In genomic region chr1:170907456-170908191, GRCm38 (mm10) we compare ENCODE assay signal across 8 mouse cellular contexts. TPM values are rescaled to one million over a fixed set of nuclear protein-coding genes. Genes with fewer than 3 reads are reported as not detected.
DNase-seq lines count a peak whose midpoint lies in the region; ATAC-seq and TF ChIP-seq lines count a peak whose summit lies in the region.

No protein-coding gene starts in this region.

- no peaks in the 10 kb centered on the region for H3K36me3 ChIP-seq in forebrain, embryonic 12.5 days (replicated peaks)
- no peaks in the 10 kb centered on the region for H3K36me3 ChIP-seq in intestine, embryonic 15.5 days
- no peaks in the 10 kb centered on the region for H3K36me3 ChIP-seq in liver, embryonic 14.5 days (replicated peaks; ENCODE audit: control insufficient read depth, insufficient read depth, low read depth)

- H3K4me2 ChIP-seq in forebrain, embryonic 12.5 days = peak overlapping the region; percentile 90
- peak overlapping the region; percentile 94 for H3K4me2 ChIP-seq in intestine, embryonic 15.5 days (replicated peaks)
- peak overlapping the region; percentile 50 for H3K4me2 ChIP-seq in liver, embryonic 14.5 days (ENCODE audit: low read depth)

- H3K27ac ChIP-seq in brown adipose tissue, adult 24 weeks (replicated peaks; ENCODE audit: low read depth, low read length) = no peak overlapping the region
- H3K27ac ChIP-seq in forebrain, embryonic 12.5 days = no peak overlapping the region
- H3K27ac ChIP-seq in intestine, embryonic 15.5 days = no peak overlapping the region
- no peak overlapping the region for H3K27ac ChIP-seq in liver, embryonic 14.5 days

- H3K4me1 ChIP-seq in brown adipose tissue, adult 24 weeks (ENCODE audit: control insufficient read depth, insufficient read depth, insufficient read length, low read length) = no peaks in the 10 kb centered on the region
- peaks cover 13% of the 10 kb centered on the region for H3K4me1 ChIP-seq in forebrain, embryonic 12.5 days
- H3K4me1 ChIP-seq in intestine, embryonic 15.5 days (replicated peaks) = peaks cover 14% of the 10 kb centered on the region
- H3K4me1 ChIP-seq in liver, embryonic 14.5 days (replicated peaks; ENCODE audit: control insufficient read depth in 2 of 2, insufficient read depth in 2 of 2, low read length in 1 of 2) = no peaks in the 10 kb centered on the region

- ATAC-seq in forebrain, embryonic 12.5 days (ENCODE audit: low FRiP score) = peak; percentile 78
- peak; percentile 70 for ATAC-seq in intestine, embryonic 15.5 days
- ATAC-seq in liver, embryonic 14.5 days (ENCODE audit: insufficient read depth) = no peak; the same call in 1 of the 2 replicates
- peak; percentile 36 for ATAC-seq in neutrophil, adult 5-6 weeks (ENCODE audit: extremely low read depth, insufficient number of reproducible peaks, low FRiP score, poor library complexity, severe bottlenecking)

- no peak for TF ChIP-seq CTCF in liver, embryonic 14.5 days (IDR thresholded peaks at IDR 0.05; ENCODE audit: low read depth)

- no peaks in the 10 kb centered on the region for H3K9me3 ChIP-seq in forebrain, embryonic 12.5 days
- H3K9me3 ChIP-seq in intestine, embryonic 15.5 days = no peaks in the 10 kb centered on the region
- H3K9me3 ChIP-seq in liver, embryonic 14.5 days (ENCODE audit: control insufficient read depth, low read length) = no peaks in the 10 kb centered on the region

- H3K27me3 ChIP-seq in forebrain, embryonic 12.5 days = peaks cover 64% of the 10 kb centered on the region
- peaks cover 23% of the 10 kb centered on the region for H3K27me3 ChIP-seq in intestine, embryonic 15.5 days (replicated peaks)
- H3K27me3 ChIP-seq in liver, embryonic 14.5 days (ENCODE audit: control insufficient read depth, insufficient read depth, low read length) = peaks cover 37% of the 10 kb centered on the region

- H3K4me3 ChIP-seq in brown adipose tissue, adult 24 weeks (ENCODE audit: insufficient read depth, low read depth, low read length) = peak overlapping the region; percentile 39
- H3K4me3 ChIP-seq in forebrain, embryonic 12.5 days (replicated peaks) = peak overlapping the region; percentile 56
- peak overlapping the region; percentile 45 for H3K4me3 ChIP-seq in intestine, embryonic 15.5 days (replicated peaks)
- H3K4me3 ChIP-seq in liver, embryonic 14.5 days (ENCODE audit: insufficient read depth in 1 of 2, low read depth in 2 of 2, low read length in 2 of 2) = peak overlapping the region; percentile 22 to 23; a peak in 3 of 4 replicates

- DNase-seq in ovary, adult 18-20 months (ENCODE audit: low spot score) = peak; percentile 26
- no peak for DNase-seq in ovary, postnatal 10 days (ENCODE audit: low spot score)
- no peak for DNase-seq in liver, embryonic 14.5 days (ENCODE audit: low read depth in 3 of 3, low spot score in 3 of 3)
- no peak for DNase-seq in adipocyte (ENCODE audit: low spot score)

- under 1% methylated on average over 71 of the region's 71 CpGs for WGBS in forebrain, embryonic 12.5 days
- WGBS in intestine, embryonic 15.5 days = 3% methylated on average over 71 of the region's 71 CpGs
- WGBS in liver, embryonic 14.5 days (ENCODE audit: insufficient replicate concordance) = 2% methylated on average over 71 of the region's 71 CpGs

- peak overlapping the region; percentile 57 for H3K9ac ChIP-seq in forebrain, embryonic 12.5 days
- peak overlapping the region; percentile 34; the same call in 1 of the 2 replicates for H3K9ac ChIP-seq in intestine, embryonic 15.5 days
- no peak overlapping the region; the same call in 1 of the 2 replicates for H3K9ac ChIP-seq in liver, embryonic 14.5 days (replicated peaks)

- TF ChIP-seq EP300 in liver, embryonic 14.5 days (IDR thresholded peaks at IDR 0.05; ENCODE audit: low read depth) = no peak

RNA-seq across cellular contexts. Expression of gene Fcrlb, which starts 5.1 kb away (rescaled TPM):
- not detected in 2 replicates for polyA plus RNA-seq in brown adipose tissue, adult 24 weeks (2012; ENCODE audit: insufficient read depth, insufficient read length, missing spikeins)
- not detected in 2 replicates for polyA plus RNA-seq in forebrain, embryonic 12.5 days (2016; fragmentation: Nextera tagmentation; extraction: Ambion mirVana)
- polyA plus RNA-seq in intestine, embryonic 15.5 days (2015; fragmentation: Nextera tagmentation; extraction: Ambion mirVana) = 0.11 and 0.16 TPM in 2 replicates
- polyA plus RNA-seq in liver, embryonic 14.5 days (2012; rRNA removed) = 0.03 and 0.05 TPM in 2 replicates
- not detected in 2 replicates for polyA plus RNA-seq in liver, embryonic 14.5 days (2014; fragmentation: Nextera tagmentation; extraction: Ambion mirVana)
- total RNA-seq in neutrophil, adult 5-6 weeks (2017) = 0.98 and 1.4 TPM in 2 replicates

RNA-seq across cellular contexts. Expression of gene Fcrla, which starts 19.8 kb away (rescaled TPM):
- 1.8 TPM in 1 of 2 replicates, not detected in the other for polyA plus RNA-seq in brown adipose tissue, adult 24 weeks (2012; ENCODE audit: insufficient read depth, insufficient read length, missing spikeins)
- not detected in 2 replicates for polyA plus RNA-seq in forebrain, embryonic 12.5 days (2016; fragmentation: Nextera tagmentation; extraction: Ambion mirVana)
- not detected in 2 replicates for polyA plus RNA-seq in intestine, embryonic 15.5 days (2015; fragmentation: Nextera tagmentation; extraction: Ambion mirVana)
- 0.35 and 0.51 TPM in 2 replicates for polyA plus RNA-seq in liver, embryonic 14.5 days (2012; rRNA removed)
- 0.37 and 0.56 TPM in 2 replicates for polyA plus RNA-seq in liver, embryonic 14.5 days (2014; fragmentation: Nextera tagmentation; extraction: Ambion mirVana)
- 255 and 258 TPM in 2 replicates for total RNA-seq in neutrophil, adult 5-6 weeks (2017)

RNA-seq across cellular contexts. Expression of gene Dusp12, which starts 22.3 kb away (rescaled TPM):
- 6.1 and 12.9 TPM in 2 replicates for polyA plus RNA-seq in brown adipose tissue, adult 24 weeks (2012; ENCODE audit: insufficient read depth, insufficient read length, missing spikeins)
- 28.6 and 33.3 TPM in 2 replicates for polyA plus RNA-seq in forebrain, embryonic 12.5 days (2016; fragmentation: Nextera tagmentation; extraction: Ambion mirVana)
- polyA plus RNA-seq in intestine, embryonic 15.5 days (2015; fragmentation: Nextera tagmentation; extraction: Ambion mirVana) = 61.1 and 62.9 TPM in 2 replicates
- polyA plus RNA-seq in liver, embryonic 14.5 days (2012; rRNA removed) = 9.5 and 13.6 TPM in 2 replicates
- 19.1 and 20.4 TPM in 2 replicates for polyA plus RNA-seq in liver, embryonic 14.5 days (2014; fragmentation: Nextera tagmentation; extraction: Ambion mirVana)
- total RNA-seq in neutrophil, adult 5-6 weeks (2017) = 6.9 and 8.8 TPM in 2 replicates

RNA-seq across cellular contexts. Expression of gene Gm26620, which starts 22.8 kb away (rescaled TPM):
- not detected in 2 replicates for polyA plus RNA-seq in brown adipose tissue, adult 24 weeks (2012; ENCODE audit: insufficient read depth, insufficient read length, missing spikeins)
- not detected in 2 replicates for polyA plus RNA-seq in forebrain, embryonic 12.5 days (2016; fragmentation: Nextera tagmentation; extraction: Ambion mirVana)
- 2.2 and 2.4 TPM in 2 replicates for polyA plus RNA-seq in intestine, embryonic 15.5 days (2015; fragmentation: Nextera tagmentation; extraction: Ambion mirVana)
- 0.26 and 0.54 TPM in 2 replicates for polyA plus RNA-seq in liver, embryonic 14.5 days (2012; rRNA removed)
- polyA plus RNA-seq in liver, embryonic 14.5 days (2014; fragmentation: Nextera tagmentation; extraction: Ambion mirVana) = 0.38 and 0.47 TPM in 2 replicates
- total RNA-seq in neutrophil, adult 5-6 weeks (2017) = 0.58 TPM in 1 of 2 replicates, not detected in the other

RNA-seq across cellular contexts. Expression of gene Atf6, which starts 40.1 kb away (rescaled TPM):
- polyA plus RNA-seq in brown adipose tissue, adult 24 weeks (2012; ENCODE audit: insufficient read depth, insufficient read length, missing spikeins) = 11.1 and 14.5 TPM in 2 replicates
- 8.7 and 8.9 TPM in 2 replicates for polyA plus RNA-seq in forebrain, embryonic 12.5 days (2016; fragmentation: Nextera tagmentation; extraction: Ambion mirVana)
- polyA plus RNA-seq in intestine, embryonic 15.5 days (2015; fragmentation: Nextera tagmentation; extraction: Ambion mirVana) = 8.8 TPM in 2 replicates
- 3.7 and 4.8 TPM in 2 replicates for polyA plus RNA-seq in liver, embryonic 14.5 days (2012; rRNA removed)
- polyA plus RNA-seq in liver, embryonic 14.5 days (2014; fragmentation: Nextera tagmentation; extraction: Ambion mirVana) = 6.6 and 8.2 TPM in 2 replicates
- 46.3 and 47.7 TPM in 2 replicates for total RNA-seq in neutrophil, adult 5-6 weeks (2017)
